Mouse (Mus musculus) E14TG2a.4 (cell line): ENCODE data around the gene Lgi4.
A peak's percentile ranks its signal among the peaks of the same experiment; 100 is the strongest.

Source experiments
- H3K27me3 ChIP-seq: 2 replicates; pipeline ENCODE4 v1.6.1; 2014; ENCODE audit warnings: low read length, control low read depth; ENCODE audit not compliant: insufficient read depth
- H3K36me3 ChIP-seq: 2 replicates; pipeline ENCODE4 v1.6.1; 2014; ENCODE audit warnings: low read length, control low read depth; ENCODE audit not compliant: insufficient read depth
- H3K4me1 ChIP-seq: replicated peaks from 2 replicates; pipeline ENCODE4 v1.6.1; 2014; ENCODE audit warnings: low read depth, low read length, control low read depth
- H3K4me3 ChIP-seq: replicated peaks from 2 replicates; pipeline ENCODE4 v1.5.1; 2014; ENCODE audit warnings: mild to moderate bottlenecking, low read length
- H3K9me3 ChIP-seq: 2 replicates; pipeline ENCODE4 v1.6.1; 2014; ENCODE audit warnings: low read length, control low read depth
- CTCF ChIP-seq: conservative IDR thresholded peaks from 2 replicates; pipeline ENCODE4 v1.5.1; 2014; ENCODE audit warnings: low read length
- NANOG ChIP-seq: IDR thresholded peaks from 2 replicates; pipeline ENCODE4 v1.6.1; 2014; ENCODE audit warnings: borderline replicate concordance, low read length, mixed read lengths
- POU5F1 ChIP-seq: IDR thresholded peaks from 2 replicates; pipeline ENCODE4 v1.6.1; 2014; ENCODE audit warnings: low read length, borderline replicate concordance

The Lgi4 gene

GRCm38 (mm10) chr7:31076492-31076891, 17.4 kb downstream of the Lgi4 start, which contains the start of gene Fxyd3:
TSS of gene Fxyd3 (minus strand) at chr7:31076704.
- TF ChIP-seq POU5F1 (no peak), NANOG (no peak), CTCF (no peak)
- Histone ChIP-seq H3K27me3 (peaks cover 4% of the 10 kb centered on the region; the same call in 1 of the 2 replicates), H3K9me3 (0 out of 2 replicates have a peak, but pooled peaks cover 3% of the 10 kb centered on the region)

DNA sequence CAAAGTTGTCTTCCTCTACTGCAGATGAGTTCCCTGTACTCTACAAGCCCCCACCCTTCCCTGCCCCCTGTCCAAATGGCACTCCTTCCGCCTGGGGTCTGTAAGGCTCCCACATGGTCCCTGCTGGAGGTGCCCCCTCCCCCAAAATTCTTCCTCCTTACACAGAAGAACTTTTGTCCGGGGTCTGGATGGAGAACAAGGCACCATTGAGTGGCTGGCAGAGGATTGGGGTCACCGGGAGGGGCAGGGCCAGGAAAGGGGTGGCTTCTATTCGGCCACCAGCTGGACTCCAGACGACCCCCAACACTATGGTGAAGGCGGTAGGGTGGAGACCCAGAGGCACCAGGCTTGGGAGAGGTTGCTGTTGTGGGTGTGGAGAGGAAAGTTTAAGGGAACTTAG, 18.3 kb downstream of the Lgi4 start:
- H3K27me3 ChIP-seq, result peaks cover 4% of the 10 kb centered on the region; the same call in 1 of the 2 replicates
- peaks cover 18% of the 10 kb centered on the region for H3K4me1 ChIP-seq
- H3K9me3 ChIP-seq, result 0 out of 2 replicates have a peak, but pooled peaks cover 3% of the 10 kb centered on the region
- no peak overlapping the region for H3K4me3 ChIP-seq
- no peak for TF ChIP-seq CTCF
- no peak for TF ChIP-seq POU5F1
- TF ChIP-seq NANOG, result no peak
- H3K36me3 ChIP-seq, result no peaks in the 10 kb centered on the region

More at GRCm38 (mm10) chr7:31076492-31076891, 17.4 kb downstream of the Lgi4 start, which contains the start of gene Fxyd3:
- no peak within 1 kb of the TSS for H3K4me3 ChIP-seq
- H3K36me3 ChIP-seq, result no peaks in the 10 kb centered on the region
- peaks cover 24% of the 10 kb centered on the region for H3K4me1 ChIP-seq

- Histone ChIP-seq H3K4me1 (peaks cover 17% of the 10 kb centered on the region), H3K36me3 (no peaks in the 10 kb centered on the region), H3K4me3 (no peak overlapping the region), H3K27me3 (peaks cover 4% of the 10 kb centered on the region; the same call in 1 of the 2 replicates), H3K9me3 (0 out of 2 replicates have a peak, but pooled peaks cover 3% of the 10 kb centered on the region)
- TF ChIP-seq POU5F1 (no peak), CTCF (peak; percentile 45), NANOG (no peak)
These were observed 18.8 kb downstream of the Lgi4 start for GRCm38 (mm10) chr7:31077885-31078445.

GRCm38 (mm10) chr7:31079670-31080069, 20.5 kb downstream of the Lgi4 start:
- H3K4me3 ChIP-seq, result no peak overlapping the region
- H3K36me3 ChIP-seq, result no peaks in the 10 kb centered on the region
- H3K4me1 ChIP-seq, result peaks cover 33% of the 10 kb centered on the region
- peaks cover 4% of the 10 kb centered on the region; the same call in 1 of the 2 replicates for H3K27me3 ChIP-seq
- 0 out of 2 replicates have a peak, but pooled peaks cover 3% of the 10 kb centered on the region for H3K9me3 ChIP-seq
- TF ChIP-seq POU5F1 (no peak), CTCF (no peak), NANOG (no peak)

- no peaks in the 10 kb centered on the region for H3K36me3 ChIP-seq
- peaks cover 4% of the 10 kb centered on the region; the same call in 1 of the 2 replicates for H3K27me3 ChIP-seq
- no peak for TF ChIP-seq NANOG
- no peak for TF ChIP-seq CTCF
- no peak for TF ChIP-seq POU5F1
These were observed 21.5 kb downstream of the Lgi4 start for GRCm38 (mm10) chr7:31080611-31081010.

GRCm38 (mm10) chr7:31081106-31081505, 22.0 kb downstream of the Lgi4 start:
- 0 out of 2 replicates have a peak, but pooled peaks cover 3% of the 10 kb centered on the region for H3K9me3 ChIP-seq
- no peak for TF ChIP-seq CTCF
- TF ChIP-seq NANOG, result no peak
- no peak for TF ChIP-seq POU5F1
- peaks cover 4% of the 10 kb centered on the region; the same call in 1 of the 2 replicates for H3K27me3 ChIP-seq
- no peak overlapping the region for H3K4me3 ChIP-seq
- no peaks in the 10 kb centered on the region for H3K36me3 ChIP-seq
- H3K4me1 ChIP-seq, result peaks cover 47% of the 10 kb centered on the region

More at GRCm38 (mm10) chr7:31080611-31081010, 21.5 kb downstream of the Lgi4 start:
- H3K9me3 ChIP-seq, result 0 out of 2 replicates have a peak, but pooled peaks cover 3% of the 10 kb centered on the region
- no peak overlapping the region for H3K4me3 ChIP-seq
- peaks cover 42% of the 10 kb centered on the region for H3K4me1 ChIP-seq

GRCm38 (mm10) chr7:31082106-31082505, 23.0 kb downstream of the Lgi4 start:
- Histone ChIP-seq H3K4me3 (no peak overlapping the region), H3K36me3 (no peaks in the 10 kb centered on the region), H3K9me3 (0 out of 2 replicates have a peak, but pooled peaks cover 3% of the 10 kb centered on the region), H3K27me3 (0 out of 2 replicates have a peak, but pooled peaks cover 4% of the 10 kb centered on the region), H3K4me1 (peaks cover 51% of the 10 kb centered on the region)
- TF ChIP-seq NANOG, result no peak
- TF ChIP-seq CTCF, result no peak
- TF ChIP-seq POU5F1, result no peak

DNA sequence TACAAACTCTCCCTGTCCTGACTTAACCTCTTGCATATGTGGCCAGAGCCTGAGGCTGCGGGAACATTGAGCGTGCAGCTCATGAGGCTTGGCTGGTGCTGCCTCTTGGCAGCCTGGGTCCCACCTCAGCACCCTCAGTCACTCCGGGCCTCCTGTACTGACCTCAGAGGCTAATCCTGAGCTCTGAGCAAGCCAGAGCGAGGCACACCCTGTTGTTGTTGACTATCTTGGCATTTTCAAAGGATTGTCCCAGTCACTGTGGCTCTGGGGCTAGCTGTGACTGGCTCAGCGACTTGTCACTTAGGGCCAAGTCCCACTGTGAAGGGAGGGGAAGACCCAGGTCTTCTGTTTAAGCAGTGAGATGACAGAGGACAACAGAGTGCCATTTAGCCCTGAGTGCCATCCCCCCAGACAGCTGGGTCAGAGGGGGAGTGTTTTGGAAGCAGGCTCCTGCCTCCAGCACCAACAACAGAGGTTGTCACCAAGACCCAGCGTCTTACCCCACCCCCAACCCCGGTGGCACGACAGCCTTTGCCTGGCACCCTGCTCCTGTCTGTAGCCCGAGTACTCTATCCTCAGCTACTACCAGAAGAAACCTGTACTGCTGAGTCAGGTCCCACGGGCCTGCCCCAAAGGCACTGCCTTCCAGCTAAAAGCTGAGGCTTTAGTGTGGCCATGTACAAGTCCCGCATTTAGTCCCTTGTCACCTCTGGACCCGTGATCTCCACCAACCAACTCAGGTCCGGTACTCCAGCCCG, 23.9 kb downstream of the Lgi4 start:
- Histone ChIP-seq H3K9me3 (0 out of 2 replicates have a peak, but pooled peaks cover 3% of the 10 kb centered on the region), H3K36me3 (no peaks in the 10 kb centered on the region), H3K27me3 (0 out of 2 replicates have a peak, but pooled peaks cover 4% of the 10 kb centered on the region), H3K4me3 (peak overlapping the region; percentile 7; the same call in 1 of the 2 replicates), H3K4me1 (peaks cover 47% of the 10 kb centered on the region)
- TF ChIP-seq NANOG (no peak), POU5F1 (no peak), CTCF (no peak)
